Mouse (Mus musculus): ENCODE results near the gene Pikfyve. TPM values are rescaled to one million over a fixed set of nuclear protein-coding genes. Genes with fewer than 3 reads are reported as not detected.

The Pikfyve gene
- total and polyA plus RNA-seq, 2 experiments from 2014 or later: 8.7 to 28.2 TPM

DNA sequence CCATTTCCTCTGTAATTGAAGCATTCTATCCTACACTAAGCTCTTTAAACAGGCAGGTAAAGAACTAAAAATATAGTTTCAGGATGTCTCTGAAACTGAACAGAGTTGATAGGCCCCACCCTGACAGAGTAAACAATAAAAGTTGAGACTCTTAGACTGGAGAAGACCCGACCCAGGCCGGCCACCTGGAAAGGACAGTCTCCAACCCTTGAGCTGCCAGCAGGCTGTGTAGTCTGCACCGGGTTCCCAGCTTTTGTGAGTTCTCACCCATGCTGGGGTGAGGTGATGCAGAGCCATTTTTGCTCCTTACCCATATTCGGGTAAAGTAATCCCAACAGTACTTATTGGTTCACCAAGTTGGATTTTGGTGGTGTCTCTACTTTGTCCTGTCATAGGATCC is 10.3 kb upstream of the Pikfyve start:
- 73% methylated on average over 4 of the region's 4 CpGs for WGBS

DNA sequence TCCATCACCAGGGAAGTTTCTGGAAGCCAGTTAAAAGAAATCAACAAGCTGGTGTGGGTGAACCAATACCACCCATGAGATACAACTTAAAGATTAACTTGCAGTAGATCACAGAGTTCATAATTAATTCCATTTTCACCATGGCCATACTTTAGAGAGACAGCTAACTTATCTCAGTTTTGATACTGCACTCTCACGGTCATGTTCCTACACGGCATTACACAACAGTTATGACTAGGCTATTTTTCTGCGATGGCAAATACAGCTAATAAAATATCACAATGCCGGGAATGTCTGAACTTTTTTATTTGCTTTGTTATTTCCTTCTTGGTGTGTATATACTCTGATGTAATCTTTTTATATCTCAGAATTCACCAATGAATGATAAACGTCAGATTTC is 9.6 kb upstream of the Pikfyve start:
- no peak for DNase-seq (ENCODE audit: low spot score)
- 75% methylated on average over 5 of the region's 5 CpGs for WGBS
- Histone ChIP-seq H3K27me3 (ENCODE audit: insufficient read depth, low read length) (no peaks in the 10 kb centered on the region), H3K4me2 (ENCODE audit: low read depth, low read length) (peak overlapping the region; percentile 87; the same call in 1 of the 2 replicates), H3K9me3 (ENCODE audit: low read length) (no peaks in the 10 kb centered on the region), H3K4me3 (ENCODE audit: low read length) (no peak overlapping the region), H3K36me3 (ENCODE audit: insufficient read depth, low read length) (no peaks in the 10 kb centered on the region), H3K9ac (replicated peaks; ENCODE audit: low read length) (no peak overlapping the region), H3K4me1 (ENCODE audit: insufficient read depth, low read length) (peaks cover 9% of the 10 kb centered on the region; the same call in 1 of the 2 replicates), H3K27ac (no peak overlapping the region)
- no peak for TF ChIP-seq CTCF (IDR thresholded peaks at IDR 0.05; ENCODE audit: low read depth)
- no peak for ATAC-seq

More for the DNA sequence above, 10.3 kb upstream of the Pikfyve start:
- DNase-seq (ENCODE audit: low spot score) (no peak), ATAC-seq (no peak)
- Histone ChIP-seq H3K36me3 (ENCODE audit: insufficient read depth, low read length) (0 out of 2 replicates have a peak, but pooled peaks cover 5% of the 10 kb centered on the region), H3K27ac (no peak overlapping the region), H3K4me3 (ENCODE audit: low read length) (no peak overlapping the region), H3K9me3 (ENCODE audit: low read length) (no peaks in the 10 kb centered on the region), H3K4me2 (ENCODE audit: low read depth, low read length) (no peak overlapping the region), H3K27me3 (ENCODE audit: insufficient read depth, low read length) (no peaks in the 10 kb centered on the region), H3K9ac (replicated peaks; ENCODE audit: low read length) (no peak overlapping the region), H3K4me1 (ENCODE audit: insufficient read depth, low read length) (peaks cover 9% of the 10 kb centered on the region; the same call in 1 of the 2 replicates)
- TF ChIP-seq CTCF (IDR thresholded peaks at IDR 0.05; ENCODE audit: low read depth): no peak

DNA sequence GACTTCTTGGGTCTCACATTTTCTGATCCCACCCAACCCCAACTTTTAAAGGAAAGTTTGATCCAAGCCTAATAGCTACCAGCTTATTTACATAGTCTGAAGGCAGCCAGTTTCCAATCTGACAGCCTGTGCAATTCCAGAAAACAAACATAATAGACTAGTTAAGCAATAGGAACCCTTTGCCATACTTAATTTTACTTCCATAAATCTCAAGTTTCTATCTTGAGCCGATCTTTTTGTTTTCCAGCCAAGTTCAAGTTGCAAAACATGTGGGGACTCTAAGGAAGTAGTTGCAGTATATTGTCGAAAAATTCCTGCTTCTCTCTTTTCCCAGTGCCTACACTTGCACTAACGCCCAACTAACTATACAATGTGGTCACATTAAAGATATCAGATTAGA is 9.0 kb upstream of the Pikfyve start:
- Histone ChIP-seq H3K36me3 (ENCODE audit: insufficient read depth, low read length) (no peaks in the 10 kb centered on the region), H3K27me3 (ENCODE audit: insufficient read depth, low read length) (no peaks in the 10 kb centered on the region), H3K4me3 (ENCODE audit: low read length) (peak overlapping the region; percentile 91), H3K27ac (no peak overlapping the region), H3K9me3 (ENCODE audit: low read length) (no peaks in the 10 kb centered on the region), H3K4me1 (ENCODE audit: insufficient read depth, low read length) (peaks cover 9% of the 10 kb centered on the region; the same call in 1 of the 2 replicates), H3K9ac (replicated peaks; ENCODE audit: low read length) (peak overlapping the region; percentile 81), H3K4me2 (ENCODE audit: low read depth, low read length) (peak overlapping the region; percentile 87)
- ATAC-seq (no peak), DNase-seq (ENCODE audit: low spot score) (no peak)
- WGBS: 55% methylated on average over 3 of the region's 3 CpGs
- TF ChIP-seq CTCF (IDR thresholded peaks at IDR 0.05; ENCODE audit: low read depth): no peak

DNA sequence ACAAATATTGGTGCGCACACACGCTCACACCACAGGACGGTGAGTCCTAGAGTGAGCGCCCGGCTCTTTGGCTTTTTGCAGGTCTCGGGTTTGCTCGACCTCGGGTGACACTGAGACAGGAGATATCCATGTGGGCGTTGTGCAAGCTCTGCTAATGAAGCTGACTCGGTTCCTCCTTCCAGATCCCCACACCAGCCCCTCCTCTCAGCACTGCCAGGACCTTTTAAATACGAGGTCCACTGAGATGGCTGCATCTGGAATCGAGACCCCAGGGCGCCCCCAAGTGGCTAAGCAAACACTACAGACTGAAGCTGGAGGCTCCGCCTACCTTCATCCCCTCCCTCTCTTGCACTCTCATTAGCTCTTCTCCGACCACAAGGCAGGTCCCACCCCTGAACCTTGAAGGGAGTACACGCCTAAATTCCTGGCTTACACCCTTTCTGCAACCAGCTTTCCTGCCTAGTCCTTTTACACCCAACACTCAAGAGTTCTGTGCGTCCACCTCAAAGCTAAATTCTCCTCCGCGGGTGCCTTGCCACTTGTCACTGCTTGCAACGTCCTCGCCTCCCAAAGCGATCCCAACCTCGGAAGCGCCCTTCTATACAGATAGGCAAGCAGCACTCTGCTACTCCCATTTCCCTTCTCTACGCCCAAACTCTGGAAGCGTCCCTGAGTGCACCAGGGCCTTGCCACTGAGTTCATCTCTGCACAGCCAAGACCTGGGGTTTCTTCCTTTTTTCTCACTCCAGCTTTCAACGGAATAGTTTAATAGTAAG is 8.2 kb upstream of the Pikfyve start:
- ATAC-seq (peak; percentile 87), DNase-seq (ENCODE audit: low spot score) (peak; percentile 90)
- H3K4me3 ChIP-seq (ENCODE audit: low read length): peak overlapping the region; percentile 91
- peaks cover 9% of the 10 kb centered on the region; the same call in 1 of the 2 replicates for H3K4me1 ChIP-seq (ENCODE audit: insufficient read depth, low read length)
- WGBS: 5% methylated on average over 27 of the region's 27 CpGs
- peak overlapping the region; percentile 92 for H3K27ac ChIP-seq
- H3K4me2 ChIP-seq (ENCODE audit: low read depth, low read length): peak overlapping the region; percentile 87
- TF ChIP-seq CTCF (IDR thresholded peaks at IDR 0.05; ENCODE audit: low read depth): peak; percentile 78
- no peaks in the 10 kb centered on the region for H3K27me3 ChIP-seq (ENCODE audit: insufficient read depth, low read length)
- no peaks in the 10 kb centered on the region for H3K36me3 ChIP-seq (ENCODE audit: insufficient read depth, low read length)
- H3K9ac ChIP-seq (replicated peaks; ENCODE audit: low read length): peak overlapping the region; percentile 81
- H3K9me3 ChIP-seq (ENCODE audit: low read length): no peaks in the 10 kb centered on the region

DNA sequence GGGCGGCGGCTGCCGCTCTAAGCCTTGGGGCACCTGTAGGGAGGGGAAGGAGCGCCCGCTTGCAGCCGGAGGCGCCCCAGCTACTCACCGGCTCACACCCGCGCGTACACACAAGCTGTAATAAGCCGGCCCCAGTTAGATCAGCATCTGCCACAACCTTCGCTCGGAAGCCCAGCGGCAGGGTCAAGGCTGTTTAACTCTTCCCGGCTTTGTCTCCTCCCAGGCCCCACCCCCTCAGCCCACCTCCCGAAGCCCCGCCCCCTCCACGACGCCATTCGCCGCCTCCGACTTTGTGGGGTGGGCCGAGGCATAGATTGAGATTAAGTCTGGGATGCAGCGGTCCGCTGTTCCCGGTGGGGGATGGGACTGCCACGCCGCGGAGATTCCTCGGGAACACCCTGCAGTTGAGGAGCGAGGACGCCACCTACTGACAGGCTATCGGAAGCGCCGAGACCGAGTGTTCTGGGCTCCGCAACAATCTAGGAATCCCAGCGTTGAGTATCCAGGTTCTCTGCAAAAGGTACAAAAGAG is 7.5 kb upstream of the Pikfyve start:
- H3K4me2 ChIP-seq (ENCODE audit: low read depth, low read length): peak overlapping the region; percentile 87
- H3K36me3 ChIP-seq (ENCODE audit: insufficient read depth, low read length): no peaks in the 10 kb centered on the region
- H3K4me1 ChIP-seq (ENCODE audit: insufficient read depth, low read length): peaks cover 9% of the 10 kb centered on the region; the same call in 1 of the 2 replicates
- peak; percentile 85 for TF ChIP-seq CTCF (IDR thresholded peaks at IDR 0.05; ENCODE audit: low read depth)
- H3K27ac ChIP-seq: peak overlapping the region; percentile 92
- no peaks in the 10 kb centered on the region for H3K27me3 ChIP-seq (ENCODE audit: insufficient read depth, low read length)
- DNase-seq (ENCODE audit: low spot score): peak; percentile 98
- under 1% methylated on average over 39 of the region's 39 CpGs for WGBS
- H3K4me3 ChIP-seq (ENCODE audit: low read length): peak overlapping the region; percentile 91
- H3K9me3 ChIP-seq (ENCODE audit: low read length): no peaks in the 10 kb centered on the region
- peak; percentile 96 for ATAC-seq
- H3K9ac ChIP-seq (replicated peaks; ENCODE audit: low read length): peak overlapping the region; percentile 81

DNA sequence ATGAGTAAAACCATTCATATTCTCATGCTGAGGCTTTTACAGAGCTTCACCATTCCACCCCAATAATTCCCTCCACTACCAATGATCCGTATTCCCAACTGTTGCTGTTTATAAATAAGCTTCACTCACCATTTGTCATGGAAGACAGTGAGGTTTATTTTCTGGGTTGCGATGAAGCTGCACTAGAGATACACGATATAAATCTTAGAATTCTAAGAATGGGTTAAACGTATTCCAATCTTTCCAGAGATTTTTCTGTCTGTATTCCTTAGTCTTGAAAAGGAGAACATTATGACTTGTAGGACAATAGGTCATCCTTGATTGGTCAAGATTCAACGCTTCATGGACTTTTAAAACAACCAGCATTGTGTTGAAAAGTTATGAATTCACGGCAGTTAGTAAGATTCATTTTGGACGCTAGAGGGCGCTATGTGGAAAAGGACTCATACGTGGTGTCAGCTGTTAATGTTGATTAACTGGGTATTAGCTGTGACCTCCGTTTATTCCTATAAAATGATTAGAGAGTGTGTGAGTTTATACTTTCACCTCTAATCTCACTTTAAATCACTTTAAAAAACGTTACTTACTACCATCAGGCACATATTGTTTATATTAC is 6.7 kb upstream of the Pikfyve start:
- Histone ChIP-seq H3K4me2 (ENCODE audit: low read depth, low read length) (peak overlapping the region; percentile 87), H3K27me3 (ENCODE audit: insufficient read depth, low read length) (no peaks in the 10 kb centered on the region), H3K36me3 (ENCODE audit: insufficient read depth, low read length) (no peaks in the 10 kb centered on the region), H3K27ac (peak overlapping the region; percentile 92), H3K9ac (replicated peaks; ENCODE audit: low read length) (peak overlapping the region; percentile 81), H3K4me3 (ENCODE audit: low read length) (peak overlapping the region; percentile 91), H3K4me1 (ENCODE audit: insufficient read depth, low read length) (peaks cover 9% of the 10 kb centered on the region; the same call in 1 of the 2 replicates), H3K9me3 (ENCODE audit: low read length) (no peaks in the 10 kb centered on the region)
- 3% methylated on average over 11 of the region's 11 CpGs for WGBS
- peak; percentile 83 for TF ChIP-seq CTCF (IDR thresholded peaks at IDR 0.05; ENCODE audit: low read depth)
- ATAC-seq (no peak), DNase-seq (ENCODE audit: low spot score) (peak; percentile 93)

Data from hindbrain, postnatal 0 days (tissue).